Mouse (Mus musculus) lung, adult 18-20 months (tissue): ENCODE data around the gene 4930438A08Rik.

Experiments
- DNase-seq, 2 experiments: peaks; one replicate each; pipeline ENCODE4 v3.0.0; 2022; ENCODE audit warnings: mixed read lengths in 2 of 2

The 4930438A08Rik gene

DNA sequence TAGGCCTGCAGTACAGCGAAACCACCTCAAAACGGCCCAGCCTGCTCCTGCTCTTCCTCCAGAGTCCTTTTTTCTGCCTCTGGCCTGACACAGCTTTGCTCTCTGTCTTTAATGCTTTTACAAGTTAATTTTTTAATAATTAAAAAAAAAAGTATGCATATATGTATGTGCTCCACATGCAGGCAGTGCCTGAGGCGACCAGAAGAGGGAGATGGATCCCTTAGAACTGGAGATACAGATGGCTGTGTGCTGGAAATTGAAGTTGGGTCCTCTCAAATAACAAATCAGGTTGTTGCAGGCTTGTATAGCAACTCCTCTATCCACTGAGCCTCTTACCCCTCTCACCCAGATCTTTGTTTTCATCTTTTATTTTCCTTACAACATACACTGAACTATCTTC, 52.2 kb downstream of the 4930438A08Rik start:
- DNase-seq = no peak

DNA sequence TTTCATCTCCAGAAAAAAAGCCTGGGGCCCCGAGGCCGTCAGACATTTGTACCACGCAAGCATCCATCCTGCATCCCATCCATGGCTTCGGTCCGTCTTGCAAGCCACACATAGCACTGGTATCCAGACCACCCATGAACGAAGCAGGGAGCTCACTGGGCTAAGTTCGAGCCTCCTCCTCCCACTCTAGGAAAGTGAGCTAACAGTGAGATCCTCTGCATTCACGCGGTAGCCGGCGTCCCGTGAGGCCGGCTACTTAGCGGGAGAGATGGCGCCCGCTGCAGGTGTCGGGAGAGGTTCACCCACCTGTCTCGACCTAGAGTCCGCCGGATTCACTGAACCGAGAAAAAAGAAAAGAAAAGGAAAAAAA, 55.3 kb downstream of the 4930438A08Rik start:
- no peak for DNase-seq

DNA sequence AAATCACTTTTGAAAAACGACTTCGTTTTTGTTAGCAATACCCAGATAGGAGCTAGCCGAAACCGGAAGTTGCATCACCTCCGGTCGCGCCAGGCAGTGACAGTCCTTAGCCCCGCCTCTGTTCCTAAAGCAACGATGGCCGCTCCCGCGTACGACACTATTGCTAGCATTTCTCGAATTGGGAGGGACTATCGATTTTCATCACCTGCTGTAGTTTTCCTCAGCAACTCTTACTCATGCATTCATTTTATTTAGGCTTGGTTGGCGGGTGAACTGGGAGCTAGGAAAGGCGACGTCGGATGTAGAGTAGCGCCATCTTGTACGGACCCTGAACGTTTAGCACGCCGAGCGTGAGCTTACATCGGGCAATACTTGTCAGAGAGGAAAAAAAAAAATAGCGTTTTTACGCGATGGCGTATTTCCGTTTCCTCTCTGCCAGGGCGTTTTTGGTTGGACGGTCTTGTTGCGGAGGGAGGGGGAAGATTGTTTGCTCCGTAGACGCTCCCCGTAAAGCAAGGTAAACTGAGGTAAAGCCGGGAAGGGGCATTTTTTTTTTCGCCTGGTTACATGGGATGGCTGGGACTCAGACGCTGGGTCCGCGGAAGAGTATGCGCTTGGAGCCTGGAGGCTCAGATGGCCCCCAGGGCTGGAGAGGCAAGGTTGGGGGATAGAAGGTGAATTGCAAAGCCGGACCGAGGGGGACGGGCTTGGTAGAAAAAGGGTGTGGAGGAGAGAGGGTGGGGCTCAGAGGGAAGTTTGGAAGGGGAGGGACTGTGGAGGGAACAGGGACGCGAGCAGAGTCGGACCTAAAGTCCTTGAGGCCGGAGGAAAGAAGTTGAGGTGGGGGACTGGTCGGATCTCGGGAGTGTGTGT, 55.9 kb downstream of the 4930438A08Rik start, which contains the start of the genes Zfp672 and Sh3bp5l:
Zfp672 (minus strand) TSS at position 64 of the 873 bp plus-strand sequence.
Sh3bp5l (plus strand) TSS at position 449 of the 873 bp plus-strand sequence.
- DNase-seq = peak; percentile 89 to 93

DNA sequence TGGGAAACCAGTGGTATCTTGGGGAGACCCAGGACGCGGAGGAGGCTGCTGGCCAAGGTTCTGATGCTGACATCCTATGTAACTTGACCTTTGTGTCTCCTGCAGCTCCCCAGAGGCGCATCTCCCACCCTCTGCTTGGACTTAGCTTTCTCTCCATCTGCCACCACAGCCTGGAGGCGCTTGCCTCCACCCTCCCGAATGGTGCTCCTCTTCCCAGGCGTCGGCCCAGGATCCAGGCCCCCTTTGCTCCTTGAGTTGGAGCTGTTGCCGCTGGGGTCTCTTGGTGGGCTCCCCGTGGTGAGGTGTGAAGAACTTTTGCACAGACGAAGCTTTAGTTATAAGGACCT, 56.5 kb downstream of the 4930438A08Rik start:
- no peak for DNase-seq

DNA sequence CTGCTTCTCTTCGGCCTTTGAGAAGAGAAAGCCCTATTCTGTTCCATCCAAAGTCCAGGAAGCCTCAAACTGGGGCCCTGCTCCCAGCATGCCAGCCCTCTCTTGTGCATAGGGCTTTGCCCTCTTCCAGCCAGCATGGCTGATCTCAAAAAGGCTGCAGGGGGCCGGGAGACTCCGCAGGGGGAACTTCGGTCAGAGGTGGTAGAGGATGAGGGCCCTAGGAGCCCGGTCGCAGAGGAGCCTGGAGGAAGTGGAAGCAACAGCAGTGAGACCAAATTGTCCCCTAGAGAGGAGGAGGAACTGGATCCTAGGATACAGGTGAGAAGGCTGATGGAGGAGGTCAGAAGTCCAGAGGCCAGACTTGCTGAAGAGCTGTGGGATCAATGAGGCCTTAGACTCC, 56.9 kb downstream of the 4930438A08Rik start:
- no peak for DNase-seq

DNA sequence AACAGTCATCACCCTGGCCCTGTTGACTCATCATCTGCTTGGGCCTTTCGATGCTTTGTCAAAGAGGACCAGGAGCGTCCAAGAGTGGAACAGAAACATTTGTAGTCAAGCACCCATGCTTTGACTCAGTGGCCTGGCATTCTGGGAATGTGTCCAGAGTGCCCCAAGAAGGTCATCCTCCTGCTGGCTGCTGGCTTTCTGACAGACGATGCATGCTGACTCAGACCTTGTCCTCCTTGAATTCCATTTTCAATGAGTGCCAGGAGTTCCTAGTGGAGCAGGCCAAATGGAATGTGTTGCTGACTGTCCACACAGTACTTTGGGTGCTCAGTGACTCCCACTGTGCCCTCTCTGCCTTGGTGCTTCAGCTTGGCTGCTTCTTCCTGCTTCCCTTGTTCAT, 60.1 kb downstream of the 4930438A08Rik start:
- DNase-seq = peak; percentile 66 to 69
